Mouse (Mus musculus) E14TG2a.4 (cell line): ENCODE data around the gene Hmgcr.

ENCODE experiments used
- CTCF ChIP-seq: conservative IDR thresholded peaks from 2 replicates; pipeline ENCODE4 v1.5.1; 2014; ENCODE audit warnings: low read length
- NANOG ChIP-seq: IDR thresholded peaks from 2 replicates; pipeline ENCODE4 v1.6.1; 2014; ENCODE audit warnings: borderline replicate concordance, low read length, mixed read lengths
- POU5F1 ChIP-seq: IDR thresholded peaks from 2 replicates; pipeline ENCODE4 v1.6.1; 2014; ENCODE audit warnings: low read length, borderline replicate concordance

DNA sequence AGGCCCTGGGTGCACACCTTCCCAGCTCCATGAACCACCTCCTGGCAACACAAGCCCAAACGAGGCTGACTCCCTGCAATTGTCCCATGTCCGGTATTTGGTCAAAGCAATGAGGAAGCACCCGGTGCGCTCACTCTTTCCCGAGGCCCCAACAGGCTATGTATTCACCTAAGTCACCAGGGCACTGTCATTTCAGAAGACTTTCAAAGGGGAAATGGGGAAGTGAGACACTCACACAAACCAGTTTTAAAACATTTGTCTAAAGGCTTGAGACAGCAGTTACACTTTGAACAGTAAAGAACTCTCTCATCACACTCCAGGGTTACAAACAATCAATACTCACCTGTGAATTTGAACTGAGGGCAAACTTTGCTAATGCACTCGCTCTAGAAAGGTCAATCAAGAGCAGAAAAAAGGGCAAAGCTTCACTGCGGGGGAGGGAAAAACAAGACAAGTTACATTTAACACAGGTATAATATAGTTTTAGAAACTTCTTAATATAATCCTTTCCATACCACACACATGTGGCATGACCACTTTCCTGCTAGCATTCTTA lies 6.2 kb downstream of the Hmgcr start:
- TF ChIP-seq CTCF, result no peak
- no peak for TF ChIP-seq POU5F1
- no peak for TF ChIP-seq NANOG
